Mouse (Mus musculus): ENCODE results near the gene Cdk11b.

- TF ChIP-seq EP300 (IDR thresholded peaks at IDR 0.05; ENCODE audit: insufficient read depth, low read depth, low read length) (no peak), CTCF (IDR thresholded peaks at IDR 0.05; ENCODE audit: low read depth, low read length) (no peak), POLR2A (IDR thresholded peaks at IDR 0.05; ENCODE audit: insufficient read depth, low read length) (no peak)
These were observed 45.0 kb downstream of the Cdk11b start for GRCm38 (mm10) chr4:155669598-155670075.
